Mouse (Mus musculus) left cerebral cortex, postnatal 10 days (tissue): ENCODE measurements around the gene Mrps7. TPM values are rescaled to one million over a fixed set of nuclear protein-coding genes. Genes with fewer than 3 reads are reported as not detected.
A peak's percentile ranks its signal among the peaks of the same experiment; 100 is the strongest.

Source experiments
- DNase-seq, 2 experiments: peaks; one replicate each; pipeline ENCODE4 v3.0.0; 2021 to 2022; ENCODE audit warnings: low spot score in 2 of 2, mixed read lengths in 1 of 2; ENCODE audit errors: extremely low spot score in 1 of 2
- intact Hi-C: fragments of 180-260 bp; cut with DNase I; formaldehyde crosslinking; loops from one replicate; pipeline ENCODE4 v1.15.1; 2025
- total RNA-seq, 2 experiments: library from RNA; stranded (reverse); gene quantifications; 2 replicates each; pipeline ENCODE4 v1.2.3; 2021

Mrps7 gene
- total RNA-seq = 10 to 100 TPM; 52.7 to 58.7 TPM

DNA sequence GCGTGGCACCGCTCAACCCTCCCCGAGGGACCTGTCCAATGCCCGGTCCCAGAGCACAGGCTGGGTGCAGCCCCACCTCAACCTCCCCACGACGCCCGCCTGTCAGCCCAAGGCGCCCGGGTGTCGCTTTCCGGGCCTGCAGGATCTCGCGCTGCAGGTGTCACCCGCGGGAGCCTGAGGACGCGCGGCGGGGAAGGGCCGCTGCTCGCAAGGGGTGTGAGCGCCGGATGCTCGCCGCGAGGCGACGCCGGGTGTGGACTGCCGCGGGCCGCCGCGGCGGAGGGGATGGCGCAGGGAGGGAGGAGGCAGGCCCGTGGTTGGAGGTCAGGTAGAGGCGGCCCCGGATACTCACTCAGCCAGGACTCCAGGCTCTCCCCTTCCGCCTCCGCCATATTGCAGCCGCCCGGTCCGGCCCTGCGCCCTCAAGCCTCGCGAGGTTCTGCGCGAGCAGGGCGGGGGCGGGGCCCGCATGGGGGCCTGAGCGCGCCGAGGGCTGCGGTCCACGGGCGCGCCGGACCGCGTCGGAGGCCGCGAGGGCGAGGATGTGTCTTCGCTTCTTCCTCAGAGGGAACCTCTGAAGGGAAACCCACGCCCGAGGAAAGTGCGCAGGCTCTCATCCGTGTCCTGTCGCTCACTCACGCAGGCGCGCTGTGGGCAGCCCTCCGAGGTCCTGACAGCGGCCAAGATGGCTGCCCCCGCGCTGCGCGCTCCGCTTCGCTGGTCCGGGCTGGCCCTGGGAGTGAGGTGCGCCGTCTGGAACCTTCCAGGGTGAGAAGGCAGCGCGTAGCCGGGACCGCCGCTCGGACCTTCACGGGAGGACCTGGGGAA is at the start of gene Mrps7, which contains the start of gene Gga3:
TSS of gene Mrps7 (plus strand) at position 450 of the 828 bp plus-strand sequence.
TSS of gene Gga3 (minus strand) at position 576 of the 828 bp plus-strand sequence.
- DNase-seq = peak; percentile 78 to 96
- intact Hi-C loops = no loop called here

DNA sequence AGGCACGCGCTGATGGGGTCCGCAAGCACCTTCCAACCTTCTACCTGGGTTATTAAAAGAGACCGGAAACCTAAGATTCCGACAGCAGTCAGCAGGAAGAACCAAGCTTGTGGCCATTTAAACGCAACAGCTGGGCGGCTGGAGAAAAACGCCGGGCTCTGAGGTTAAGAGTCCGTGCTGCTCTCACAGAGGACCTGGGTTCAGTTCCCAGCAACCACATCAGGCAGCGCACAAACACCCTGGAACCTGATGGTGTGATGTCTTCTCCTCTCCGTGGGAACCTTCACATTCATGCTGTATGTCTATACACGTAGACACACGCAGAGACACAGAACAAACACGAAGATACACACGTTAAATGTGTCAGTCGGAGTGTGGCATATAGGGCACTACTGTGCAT is 48.0 kb upstream of the Mrps7 start:
- DNase-seq = no peak
- intact Hi-C loops = no loop called here

DNA sequence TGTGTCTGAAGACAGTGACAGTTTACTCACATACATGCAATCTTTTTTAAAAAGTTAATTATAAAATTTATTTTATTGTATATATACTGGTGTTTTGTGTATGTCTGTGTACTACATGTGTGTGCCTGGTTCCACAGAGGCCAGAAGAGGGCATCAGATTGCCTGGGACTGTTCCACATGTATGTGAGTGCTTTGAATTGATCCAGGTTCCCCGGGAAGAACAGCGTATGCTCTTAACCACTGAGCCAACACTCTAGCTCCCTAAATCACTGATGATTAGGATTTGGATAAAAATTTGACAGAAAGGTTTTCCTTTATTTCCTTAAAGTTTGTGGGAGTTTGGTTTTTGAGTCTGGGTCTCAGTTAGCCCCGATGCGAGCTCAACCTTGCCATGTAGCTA is 40.3 kb upstream of the Mrps7 start:
- intact Hi-C loops = no loop called here
- no peak for DNase-seq

DNA sequence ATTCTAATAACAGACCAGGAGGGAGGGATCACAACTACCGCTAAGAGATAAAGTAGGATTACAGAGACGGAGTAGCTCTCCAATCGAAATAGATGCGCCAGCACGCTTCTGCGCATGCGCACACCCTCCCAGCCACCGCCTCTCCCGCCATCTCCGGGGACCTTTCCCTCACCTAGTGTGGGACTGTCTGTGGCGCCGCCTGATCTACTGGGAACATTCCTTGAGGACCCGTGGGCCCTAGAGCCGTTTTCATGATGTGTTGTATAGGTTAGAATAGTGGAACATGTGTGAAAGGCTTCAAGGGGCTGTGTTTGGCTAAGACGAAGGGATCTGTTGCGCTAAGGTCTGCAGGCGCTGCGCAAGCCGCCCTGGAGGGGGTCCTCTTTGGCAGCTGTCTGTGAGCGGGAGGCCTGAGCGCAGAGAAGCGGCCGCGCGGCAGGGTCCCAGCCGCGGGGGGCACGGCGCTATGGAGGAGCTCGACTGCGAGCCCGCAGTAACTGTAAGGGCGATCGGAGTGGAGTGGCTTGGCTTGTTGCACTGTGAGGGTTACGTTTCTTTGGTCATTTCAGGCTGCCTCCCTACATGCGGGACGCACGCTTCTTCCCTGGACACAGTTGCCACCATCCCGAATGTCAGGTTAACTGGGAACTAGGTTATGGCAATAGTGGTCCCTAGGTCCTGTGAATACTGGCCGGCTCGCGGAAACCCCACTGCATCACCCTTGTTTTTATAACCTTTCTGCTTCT is 39.5 kb upstream of the Mrps7 start, which contains the start of gene Nup85:
TSS of gene Nup85 (plus strand) at position 371 of the 746 bp plus-strand sequence.
- intact Hi-C loops = no loop called here
- DNase-seq = peak; percentile 93 to 97

DNA sequence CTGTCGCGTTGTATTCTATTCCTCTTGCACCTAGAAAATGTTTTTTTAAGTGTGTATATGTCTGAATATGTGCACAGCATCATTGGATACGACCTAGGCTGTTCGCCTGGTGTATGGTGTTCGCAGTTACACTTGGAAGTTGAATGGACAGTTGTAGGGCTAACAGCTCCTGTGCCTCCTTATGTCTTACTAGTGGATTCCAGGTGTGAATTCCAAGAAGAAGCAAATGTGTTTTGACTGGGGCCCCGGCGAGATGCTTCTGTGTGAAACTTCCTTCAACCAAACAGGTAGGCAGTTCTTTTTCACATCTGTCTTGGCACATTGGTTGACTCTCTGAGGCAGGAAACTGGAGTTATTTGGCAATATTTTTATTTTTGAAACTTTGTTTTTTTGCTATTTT is 38.8 kb upstream of the Mrps7 start:
- no peak for DNase-seq
- intact Hi-C loops = no loop called here

DNA sequence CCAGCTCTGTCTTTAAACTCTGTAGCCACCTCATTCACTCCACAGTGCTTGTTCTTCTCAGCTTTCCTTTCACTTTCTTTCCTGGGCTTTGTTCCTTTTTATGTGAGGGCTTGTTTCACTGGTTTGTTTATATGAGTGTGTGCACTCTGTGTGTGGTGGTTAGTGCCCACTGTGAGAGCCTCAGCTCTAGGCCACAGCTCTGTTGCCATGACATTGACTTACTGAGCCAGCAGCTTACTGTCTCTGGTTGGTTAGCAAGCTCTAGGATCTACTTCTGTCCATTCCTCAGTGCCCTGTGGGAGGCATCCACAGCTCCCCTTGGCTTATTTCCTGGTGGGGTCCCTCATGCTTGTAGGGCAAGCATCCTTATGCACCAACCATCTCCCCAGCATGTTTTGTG is 24.6 kb upstream of the Mrps7 start:
- intact Hi-C loops = no loop called here
- no peak for DNase-seq

DNA sequence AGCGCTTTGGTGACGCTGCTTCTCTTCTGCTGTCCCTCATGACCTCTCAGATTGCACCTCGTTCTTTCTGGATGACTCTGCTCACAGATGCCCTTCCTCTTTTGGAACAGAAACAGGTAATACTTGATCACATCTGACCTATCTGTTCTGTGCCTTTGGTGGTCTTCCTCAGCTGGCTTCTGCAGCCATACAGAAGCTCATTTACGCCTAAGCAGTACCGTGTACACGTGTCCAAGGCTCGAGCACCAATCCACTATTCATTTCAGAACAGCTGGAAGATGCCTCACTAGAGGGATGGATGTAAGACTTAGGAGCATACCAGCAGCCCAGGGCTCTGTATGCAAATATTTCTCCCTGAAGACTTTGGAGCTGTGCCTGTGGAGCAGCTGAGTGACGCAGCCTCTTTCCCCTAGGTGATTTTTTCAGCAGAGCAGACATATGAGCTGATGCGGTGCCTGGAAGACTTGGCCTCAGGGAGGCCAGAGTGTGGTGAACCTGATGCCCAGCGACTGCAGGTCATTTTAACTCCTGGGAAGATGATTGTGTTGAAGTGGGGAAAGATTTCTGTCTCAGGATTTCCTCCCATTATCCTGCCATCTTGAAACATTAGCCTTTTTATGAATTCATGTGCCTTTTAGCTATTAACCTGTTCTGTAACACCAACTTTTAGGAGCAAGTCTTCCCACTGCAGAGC is 20.7 kb upstream of the Mrps7 start:
- no peak for DNase-seq
- intact Hi-C loops = no loop called here

DNA sequence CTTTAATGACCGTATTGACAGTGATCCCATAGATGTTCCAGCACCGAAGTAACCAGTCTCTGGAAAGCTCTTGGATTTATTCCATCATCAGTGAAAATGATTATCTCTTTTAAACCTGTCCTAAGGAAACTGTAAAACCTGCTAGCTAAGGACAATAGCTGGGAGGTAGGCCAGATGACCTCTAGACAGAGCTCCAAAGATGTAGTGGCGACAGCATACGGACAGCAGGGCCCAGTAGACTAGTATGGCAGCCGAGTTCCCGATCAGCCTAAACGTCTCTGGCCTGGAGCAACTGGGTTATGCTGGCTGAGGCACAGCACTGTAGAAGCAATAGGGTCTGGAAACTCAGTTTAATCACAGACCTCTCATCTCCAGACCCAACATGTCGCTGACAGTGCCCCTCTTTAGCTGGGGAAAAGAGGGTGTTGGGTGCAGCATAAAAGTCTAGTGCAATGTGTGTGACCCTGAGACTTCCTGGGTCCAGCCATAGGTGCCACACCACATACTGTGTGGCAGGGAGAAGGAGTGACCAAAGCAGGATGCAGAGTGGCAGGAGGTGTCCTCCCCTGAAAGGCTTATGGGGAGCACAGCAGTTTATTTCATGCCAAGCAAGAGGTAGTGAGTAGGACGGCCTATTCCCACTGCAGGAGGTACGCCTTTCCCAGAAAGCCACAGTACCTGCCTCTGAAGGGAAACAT is 19.2 kb upstream of the Mrps7 start:
- intact Hi-C loops = no loop called here
- no peak for DNase-seq

DNA sequence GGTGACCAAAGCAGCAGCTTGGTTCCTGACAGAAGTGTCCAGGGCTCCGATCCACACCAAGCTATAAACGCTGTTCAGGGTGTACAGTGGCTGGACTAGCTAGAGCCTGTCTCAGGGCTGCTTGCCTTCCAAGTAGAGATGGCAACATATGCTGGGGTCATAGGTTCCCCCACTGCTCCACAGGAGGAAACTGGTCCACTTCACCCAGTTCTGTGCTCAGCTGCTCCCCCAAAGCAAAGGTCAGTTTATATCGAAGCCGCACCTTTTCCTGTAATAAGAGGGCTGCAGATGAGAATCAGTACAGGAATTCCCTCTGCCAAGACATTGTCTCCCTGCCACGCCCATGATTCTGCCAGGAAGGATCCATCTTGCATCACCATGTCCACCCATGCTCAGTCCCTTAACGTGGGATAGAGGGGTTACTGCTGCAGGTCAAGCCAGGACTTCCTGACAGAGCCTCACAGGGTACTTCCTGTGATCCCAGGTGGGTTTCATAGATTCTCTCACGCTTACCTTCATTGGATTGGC is 18.1 kb upstream of the Mrps7 start:
- no peak for DNase-seq
- intact Hi-C loops = no loop called here

DNA sequence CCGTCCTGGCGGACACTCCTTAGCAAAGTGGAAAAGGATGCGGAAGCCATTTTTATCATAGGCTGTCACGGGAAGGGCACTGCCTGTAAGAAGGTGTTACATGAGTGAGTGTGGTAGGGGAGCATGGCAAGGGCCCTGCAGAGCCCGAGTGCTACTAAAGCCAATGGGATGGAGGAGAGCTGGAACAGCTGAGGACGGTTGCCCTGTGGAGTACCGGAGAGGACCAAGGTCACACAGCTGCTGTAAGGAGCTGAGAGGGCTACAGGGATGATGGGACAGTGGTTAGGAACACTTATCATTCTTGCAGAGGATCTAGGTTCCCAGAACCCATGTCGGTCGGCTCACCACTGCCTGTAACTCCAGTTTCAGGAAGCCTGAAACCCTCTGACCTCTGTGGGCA is 17.3 kb upstream of the Mrps7 start:
- DNase-seq = no peak
- intact Hi-C loops = no loop called here

DNA sequence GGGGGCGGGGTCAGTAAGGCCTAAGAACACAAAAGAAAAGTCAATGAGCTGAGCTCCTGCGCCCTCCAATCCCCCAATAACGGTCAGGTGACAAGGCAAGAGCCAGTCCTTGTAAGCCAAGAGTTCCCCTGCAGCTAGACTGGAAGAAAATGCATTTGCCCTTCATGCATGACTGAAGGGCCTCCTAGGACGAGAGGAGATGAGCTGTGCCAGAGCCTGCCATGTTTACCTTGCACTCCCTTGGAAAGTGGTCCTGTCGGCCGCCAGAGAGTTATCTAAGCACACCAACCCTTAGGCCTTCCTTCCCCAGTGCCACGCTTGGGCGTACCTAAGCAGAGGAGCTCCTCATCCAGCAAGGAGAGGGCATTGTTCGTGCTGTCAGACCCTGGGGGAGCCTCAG is 15.7 kb upstream of the Mrps7 start:
- DNase-seq = no peak
- intact Hi-C loops = no loop called here

DNA sequence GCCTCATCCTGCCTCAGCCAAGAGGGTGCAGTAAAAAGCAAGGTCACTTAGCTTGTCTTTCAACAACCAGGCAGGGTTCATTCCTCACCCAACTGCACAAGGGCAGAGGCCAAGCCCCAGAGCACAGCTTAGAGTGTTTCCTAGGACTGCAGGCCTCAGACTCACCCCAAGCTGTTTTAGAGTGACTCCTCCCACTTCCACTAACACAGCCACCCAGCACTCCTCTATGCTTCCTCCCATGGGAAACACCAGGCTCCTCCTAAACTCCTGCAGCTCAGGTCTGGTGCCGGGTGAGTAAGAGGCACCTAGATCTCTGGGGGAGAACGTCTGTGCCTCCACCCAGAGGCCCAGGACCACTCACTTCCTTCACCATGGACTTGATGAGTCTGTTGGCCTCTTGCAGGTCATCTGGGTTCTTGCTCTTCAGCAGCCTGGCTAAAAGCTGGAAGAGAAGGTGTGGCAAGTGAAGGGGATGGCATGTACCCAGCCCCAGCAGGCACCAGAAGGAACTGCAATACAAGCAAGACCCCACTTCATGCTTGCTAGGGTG is 13.1 kb upstream of the Mrps7 start:
- intact Hi-C loops = no loop called here

DNA sequence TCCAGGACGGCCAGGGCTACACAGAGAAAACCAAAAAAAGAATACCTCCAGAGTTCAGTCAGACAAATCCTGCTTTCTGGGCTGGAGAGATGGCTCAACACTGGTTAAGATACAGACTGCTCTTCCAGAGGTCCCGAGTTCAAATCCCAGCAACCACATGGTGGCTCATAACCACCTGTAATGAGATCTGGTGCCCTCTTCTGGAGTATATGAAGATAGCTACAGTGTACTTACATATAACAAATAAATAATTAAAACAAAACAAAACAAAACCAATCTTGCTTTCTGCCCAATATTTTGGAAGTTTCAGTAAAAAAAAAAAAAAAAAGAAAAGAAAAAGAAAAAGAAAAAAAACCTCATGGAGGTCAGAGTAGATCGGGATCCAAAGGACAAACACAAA is 8.5 kb upstream of the Mrps7 start:
- intact Hi-C loops = no loop called here
- no peak for DNase-seq

More for the DNA sequence above, 13.1 kb upstream of the Mrps7 start:
- DNase-seq = no peak

DNA sequence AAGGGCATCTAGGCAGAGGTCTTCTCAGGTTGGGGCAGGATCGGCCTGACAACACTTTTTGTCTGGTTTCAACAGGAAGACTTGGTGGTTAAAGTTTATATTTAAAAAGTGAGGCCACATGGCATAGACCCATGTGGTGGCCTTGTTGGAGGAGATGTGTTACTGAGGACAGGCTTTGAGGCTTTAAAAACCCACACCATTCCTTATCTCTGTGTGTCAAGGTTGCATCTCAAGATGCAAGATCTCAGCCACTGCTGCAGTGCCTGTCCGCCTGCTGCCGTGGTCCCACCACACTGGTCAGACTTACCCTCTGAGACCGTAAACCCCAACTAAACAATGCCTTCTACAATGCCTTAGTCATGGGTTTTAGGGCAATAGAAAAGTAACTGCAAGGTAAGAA is 5.4 kb upstream of the Mrps7 start:
- DNase-seq = peak in 1 of 2 experiments; percentile 7
- intact Hi-C loops = no loop called here

DNA sequence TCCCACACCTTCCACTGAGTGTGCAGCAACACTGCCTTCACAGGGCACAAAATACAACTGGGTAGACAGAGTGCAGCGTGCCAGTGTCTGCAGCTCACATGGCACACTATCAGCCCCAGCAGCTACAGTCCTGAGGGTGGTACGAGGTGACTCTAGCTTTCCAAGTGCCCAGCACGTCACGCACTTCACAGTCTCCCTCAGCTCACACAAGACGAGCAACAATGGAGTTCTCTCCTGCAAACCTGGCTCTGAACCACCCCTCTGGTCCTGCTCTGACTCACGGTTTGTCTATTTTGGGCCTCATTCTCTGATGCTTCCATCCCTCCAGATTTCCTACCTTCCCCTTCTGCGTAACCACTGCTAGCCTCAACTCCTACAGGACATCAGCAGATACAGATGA is 4.0 kb upstream of the Mrps7 start:
- DNase-seq = peak in 1 of 2 experiments; percentile 13
- intact Hi-C loops = no loop called here

DNA sequence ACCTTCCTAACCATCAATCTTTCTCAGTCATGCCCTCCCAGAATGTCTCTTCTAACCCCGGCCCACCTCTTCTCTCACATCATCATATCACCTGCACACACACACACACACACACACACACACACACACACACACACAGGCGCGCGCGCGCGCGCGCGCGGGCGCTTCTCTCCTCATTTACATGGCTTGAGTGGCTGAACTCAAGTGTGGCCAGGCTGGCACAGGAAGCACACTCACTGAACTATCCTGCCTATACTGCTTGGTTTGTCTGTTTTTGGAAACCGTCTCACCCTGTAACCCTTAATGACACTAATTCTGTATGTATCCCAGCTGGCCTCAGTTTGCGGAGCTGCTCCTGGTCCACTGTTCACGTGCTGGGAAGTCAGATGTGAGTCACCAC is 3.0 kb upstream of the Mrps7 start:
- peak in 1 of 2 experiments; percentile 10 for DNase-seq
- intact Hi-C loops = no loop called here

DNA sequence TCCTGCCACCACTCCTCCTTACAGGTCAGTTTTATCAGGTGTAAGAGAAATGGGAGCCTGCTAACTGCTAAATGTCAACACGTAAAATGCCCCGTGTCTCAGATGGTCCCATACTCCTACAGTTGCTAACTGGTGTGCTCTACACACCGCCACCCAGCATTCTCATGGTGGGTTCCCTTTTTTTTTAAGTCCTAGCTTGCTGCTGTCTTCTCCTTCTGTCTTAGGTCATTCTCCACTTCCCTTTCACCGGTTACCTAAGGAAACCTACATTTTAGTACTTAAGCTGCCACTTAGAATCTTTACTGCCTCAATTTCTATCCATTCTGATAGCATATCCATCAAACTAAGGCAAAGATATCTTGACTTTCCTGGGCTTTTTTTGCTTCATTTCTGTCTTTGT is 2.6 kb upstream of the Mrps7 start:
- DNase-seq = no peak
- intact Hi-C loops = no loop called here

DNA sequence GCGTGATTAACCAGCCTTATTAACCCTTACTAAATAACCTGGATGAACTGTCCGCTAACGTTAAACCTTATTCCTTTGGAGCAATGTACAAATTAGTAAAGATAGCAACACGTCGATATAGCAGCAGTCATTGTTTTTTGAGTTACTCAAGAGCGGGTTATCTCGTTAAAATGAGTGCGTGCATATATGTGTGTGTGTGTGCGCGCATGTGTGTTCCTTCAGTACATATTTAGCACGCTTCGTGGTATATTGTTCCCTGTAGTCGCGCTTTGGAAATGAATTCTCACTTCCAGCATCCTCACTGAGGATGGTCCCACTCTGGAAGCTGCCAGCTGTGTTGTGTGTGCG is 623 bp upstream of the Mrps7 start:
- intact Hi-C loops = no loop called here
- DNase-seq = no peak

DNA sequence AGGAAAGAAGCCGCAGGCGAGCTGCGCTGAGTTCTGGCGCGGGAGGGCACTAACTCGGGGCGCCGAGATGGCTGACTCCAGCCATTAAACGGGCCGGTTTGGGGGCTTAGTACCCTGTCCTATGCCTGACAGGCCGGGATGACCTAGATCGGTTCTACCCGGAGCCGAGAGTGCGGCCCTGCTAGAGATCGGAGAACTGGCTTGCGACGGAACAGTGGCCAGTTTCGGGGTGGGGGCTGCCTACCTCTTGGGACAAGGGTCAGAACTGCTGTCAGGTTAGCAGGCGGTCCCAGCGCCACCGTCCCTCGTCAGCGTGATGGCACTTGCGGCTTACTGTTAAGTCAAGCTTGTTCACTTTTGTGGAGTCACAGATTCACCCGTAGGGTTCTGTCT is 575 bp downstream of the Mrps7 start:
- no peak for DNase-seq
- intact Hi-C loops = no loop called here
